In genomic region chr5:120404831-120405591, GRCm38 (mm10) we compare ENCODE assay signal across 36 mouse cellular contexts. TPM values are rescaled to one million over a fixed set of nuclear protein-coding genes. Genes with fewer than 3 reads are reported as not detected.
DNase-seq lines count a peak whose midpoint lies in the region; ATAC-seq and TF ChIP-seq lines count a peak whose summit lies in the region.
"Had no signal": no experiment of that assay in that cellular context is flagged by ENCODE, and none has a peak within 500 bp of the region (broad histone marks: within the 10 kb centered on the region; RNA-seq: fewer than 3 reads in every experiment).

No protein-coding gene starts in this region.

- peaks cover 8% of the 10 kb centered on the region in 2 experiments for H3K4me1 ChIP-seq in CH12.LX (ENCODE audit: control insufficient read depth in 1 of 2, insufficient read depth in 2 of 2)
- H3K4me1 ChIP-seq in forebrain, embryonic 13.5 days = peaks cover 15% of the 10 kb centered on the region
- no peaks in the 10 kb centered on the region for H3K4me1 ChIP-seq in thymus, adult 2 months (replicated peaks; ENCODE audit: control insufficient read depth, insufficient read depth, low read length)
- H3K4me1 ChIP-seq: heart, embryonic 15.5 days; liver, embryonic 15.5 days; lung, embryonic 15.5 days; megakaryocyte, embryonic 14.5 days had no signal

- H3K27me3 ChIP-seq in CH12.LX (replicated peaks) = peaks cover 83% of the 10 kb centered on the region
- H3K27me3 ChIP-seq in forebrain, embryonic 13.5 days = peaks cover 51% of the 10 kb centered on the region
- H3K27me3 ChIP-seq in thymus, adult 2 months (ENCODE audit: control insufficient read depth, insufficient read depth, low read length) = peaks cover 3% of the 10 kb centered on the region; the same call in 1 of the 2 replicates

- H3K9me3 ChIP-seq in CH12.LX (replicated peaks; ENCODE audit: low read length) = no peaks in the 10 kb centered on the region
- H3K9me3 ChIP-seq in forebrain, embryonic 13.5 days (replicated peaks) = no peaks in the 10 kb centered on the region
- H3K9me3 ChIP-seq: embryonic facial prominence, embryonic 10.5 days; embryonic facial prominence, embryonic 15.5 days; heart, embryonic 10.5 days; heart, embryonic 15.5 days; hindbrain, embryonic 12.5 days; limb, embryonic 12.5 days; liver, embryonic 15.5 days; lung, embryonic 15.5 days; megakaryocyte, embryonic 14.5 days; midbrain, embryonic 13.5 days; neural tube, embryonic 13.5 days had no signal

- no peak for DNase-seq in CH12.LX (ENCODE audit: extremely low read depth)
- peak; percentile 76 for DNase-seq in kidney, adult 9 months
- DNase-seq in kidney, postnatal 36 days = peak; percentile 69 to 70
- DNase-seq in heart, adult 9 months (ENCODE audit: low spot score in 2 of 2) = no peak
- no peak for DNase-seq in thymus, adult 2 months
- DNase-seq: adrenal gland, adult 2 months; adrenal gland, postnatal 36 days; B cell, adult 2 months; cerebellum, adult 2 months; cerebellum, postnatal 14 days; gastrocnemius, postnatal 14 days; right cerebral cortex, postnatal 14 days; thymus, adult 18-20 months; thymus, postnatal 36 days had no signal

- no peaks in the 10 kb centered on the region for H3K36me3 ChIP-seq in CH12.LX (replicated peaks in 1 of 2; ENCODE audit: control insufficient read depth in 1 of 2, insufficient read depth in 1 of 2, low read length in 1 of 2)
- H3K36me3 ChIP-seq in forebrain, embryonic 13.5 days (ENCODE audit: poor library complexity, severe bottlenecking) = no peaks in the 10 kb centered on the region
- no peaks in the 10 kb centered on the region for H3K36me3 ChIP-seq in thymus, adult 2 months (ENCODE audit: control insufficient read depth, insufficient read depth, low read length)
- H3K36me3 ChIP-seq: embryonic facial prominence, embryonic 10.5 days; embryonic facial prominence, embryonic 15.5 days; heart, embryonic 10.5 days; heart, embryonic 15.5 days; hindbrain, embryonic 12.5 days; limb, embryonic 12.5 days; liver, embryonic 15.5 days; lung, embryonic 15.5 days; midbrain, embryonic 13.5 days; neural tube, embryonic 13.5 days had no signal

- no peak overlapping the region for H3K9ac ChIP-seq in CH12.LX (ENCODE audit: insufficient read depth, low read depth)
- no peak overlapping the region for H3K9ac ChIP-seq in forebrain, embryonic 13.5 days
- H3K9ac ChIP-seq: embryonic facial prominence, embryonic 15.5 days; heart, embryonic 15.5 days; hindbrain, embryonic 12.5 days; limb, embryonic 12.5 days; liver, embryonic 15.5 days; lung, embryonic 15.5 days; midbrain, embryonic 13.5 days; neural tube, embryonic 13.5 days had no signal

- H3K27ac ChIP-seq in CH12.LX (ENCODE audit: insufficient read depth, low read depth) = no peak overlapping the region
- no peak overlapping the region for H3K27ac ChIP-seq in forebrain, embryonic 13.5 days
- no peak overlapping the region for H3K27ac ChIP-seq in thymus, adult 2 months (ENCODE audit: control insufficient read depth, insufficient read depth, low read length)
- H3K27ac ChIP-seq: embryonic facial prominence, embryonic 10.5 days; embryonic facial prominence, embryonic 15.5 days; heart, embryonic 10.5 days; heart, embryonic 15.5 days; hindbrain, embryonic 12.5 days; left cerebral cortex, adult 2 months; limb, embryonic 12.5 days; liver, embryonic 15.5 days; lung, embryonic 15.5 days; midbrain, embryonic 13.5 days; neural tube, embryonic 13.5 days; stomach, postnatal 0 days had no signal

- H3K4me3 ChIP-seq in CH12.LX (replicated peaks in 1 of 3; ENCODE audit: low read depth in 2 of 3, low read length in 2 of 3, poor library complexity in 1 of 3) = no peak overlapping the region
- H3K4me3 ChIP-seq in forebrain, embryonic 13.5 days = no peak overlapping the region
- no peak overlapping the region for H3K4me3 ChIP-seq in thymus, adult 2 months (ENCODE audit: control insufficient read depth, insufficient read depth, low read length)
- H3K4me3 ChIP-seq: embryonic facial prominence, embryonic 10.5 days; embryonic facial prominence, embryonic 15.5 days; heart, embryonic 10.5 days; heart, embryonic 15.5 days; hindbrain, embryonic 12.5 days; left cerebral cortex, adult 2 months; limb, embryonic 12.5 days; liver, embryonic 15.5 days; lung, embryonic 15.5 days; megakaryocyte, embryonic 14.5 days; midbrain, embryonic 13.5 days; neural tube, embryonic 13.5 days had no signal

- TF ChIP-seq CTCF in CH12.LX (conservative IDR thresholded peaks at IDR 0.05 in 1 of 2, IDR thresholded peaks at IDR 0.05 in 1 of 2; ENCODE audit: low read depth in 2 of 2, low read length in 2 of 2) = no peak
- TF ChIP-seq CTCF in thymus, adult 2 months (IDR thresholded peaks at IDR 0.05; ENCODE audit: borderline replicate concordance, control insufficient read depth, extremely low read depth, insufficient read depth, low read length, poor library complexity) = no peak

- no peak for TF ChIP-seq POLR2A in CH12.LX (IDR thresholded peaks at IDR 0.05; ENCODE audit: low read depth, low read length)
- TF ChIP-seq POLR2A in thymus, adult 2 months (IDR thresholded peaks at IDR 0.05; ENCODE audit: control insufficient read depth, extremely low read depth, insufficient read depth, low read length, poor library complexity) = no peak

- WGBS in forebrain, embryonic 13.5 days = 84% methylated on average over 12 of the region's 12 CpGs
- WGBS in thymus, adult 2 months = 83% methylated on average over 12 of the region's 12 CpGs

- no peak for TF ChIP-seq EP300 in CH12.LX (IDR thresholded peaks at IDR 0.05; ENCODE audit: low read length)

- H3K79me2 ChIP-seq in CH12.LX (replicated peaks; ENCODE audit: control insufficient read depth, extremely low read depth, insufficient read depth, poor library complexity, severe bottlenecking) = no peaks in the 10 kb centered on the region

- ATAC-seq in erythroid progenitor cell, adult 5-6 weeks (replicated peaks; ENCODE audit: low FRiP score, poor library complexity, severe bottlenecking) = peak; percentile 26; the same call in 1 of the 2 replicates
- no peak for ATAC-seq in forebrain, embryonic 13.5 days
- ATAC-seq: activated CD4-positive, CD25-positive, alpha-beta regulatory T cell, adult 4 months; forebrain, embryonic 14.5 days; midbrain, embryonic 13.5 days had no signal

- TF ChIP-seq RAD21 in CH12.LX (IDR thresholded peaks at IDR 0.05; ENCODE audit: low read depth, low read length) = no peak

- in situ Hi-C loops in CH12.LX (cut with MboI; ENCODE audit: low pct_ligation_motif_present, low pct_unique_long_range_greater_than_20kb, low sequenced_read_pairs) = loop anchor here (25.0 kb wide), 1 partner anchor 93 kb away; no protein-coding TSS in a partner anchor

- no peak overlapping the region for H3K4me2 ChIP-seq in CH12.LX (ENCODE audit: insufficient read depth, low read depth, poor library complexity, severe bottlenecking)
- no peak overlapping the region for H3K4me2 ChIP-seq in forebrain, embryonic 13.5 days
- H3K4me2 ChIP-seq: embryonic facial prominence, embryonic 15.5 days; heart, embryonic 15.5 days; hindbrain, embryonic 12.5 days; limb, embryonic 12.5 days; liver, embryonic 15.5 days; lung, embryonic 15.5 days; midbrain, embryonic 13.5 days; neural tube, embryonic 13.5 days had no signal

- dilution Hi-C loops in CH12.LX (cut with MboI; ENCODE audit: extremely low pct_ligation_motif_present, extremely low pct_unique_long_range_greater_than_20kb, low sequenced_read_pairs) = no loop called here

TF ChIP-seq in CH12.LX, 34 proteins besides CTCF, POLR2A, EP300 and RAD21:
- TF ChIP-seq NELFE (IDR thresholded peaks at IDR 0.05; ENCODE audit: low read depth, low read length) = no peak
- TF ChIP-seq ETS1 (conservative IDR thresholded peaks at IDR 0.05; ENCODE audit: low read depth, low read length) = peak; percentile 31; the same call in 1 of the 2 replicates

RNA-seq across cellular contexts. Expression of gene Lhx5, which starts 26.5 kb away (rescaled TPM):
- total RNA-seq in CH12.LX (2012; rRNA removed) = not detected in 2 replicates
- total RNA-seq in CH12.LX (2014; rRNA removed) = not detected in 2 replicates
- polyA plus RNA-seq in CH12.LX (2012; ENCODE audit: insufficient read length, low read depth) = not detected in 2 replicates
- total RNA-seq in erythroid progenitor cell, adult 5-6 weeks (2015; ENCODE audit: low replicate concordance) = not detected in 2 replicates
- total RNA-seq in erythroid progenitor cell, adult 5-6 weeks (2017; ENCODE audit: low replicate concordance) = not detected in 2 replicates
- polyA plus RNA-seq in forebrain, embryonic 13.5 days (2015; fragmentation: Nextera tagmentation; extraction: Ambion mirVana) = 9.6 and 16.0 TPM in 2 replicates
- 0.03 and 0.23 TPM in 2 replicates for polyA plus RNA-seq in thymus, adult 2 months (2012; rRNA removed)
- total RNA-seq: adrenal gland, adult 2 months; adrenal gland, postnatal 36 days; gastrocnemius, postnatal 14 days; granulocyte monocyte progenitor cell, adult 5-6 weeks; heart, postnatal 25 days; layer of hippocampus, adult 18-20 months; left cerebral cortex, adult 2 months; liver, adult 2 months had no signal
- polyA plus RNA-seq: activated CD4-positive, CD25-positive, alpha-beta regulatory T cell, adult 4 months; adrenal gland, adult 2 months; heart, embryonic 15.5 days; limb, embryonic 12.5 days; liver, adult 2 months; liver, embryonic 15.5 days; spleen, adult 2 months had no signal

Comparison
In these comparisons a context has a peak if more than half of its experiments do, and no peak if none do; other contexts are left out.
1. DNase-seq: peak in kidney, adult 9 months (single experiment) and kidney, postnatal 36 days (2 of 2); none in CH12.LX (single experiment), heart, adult 9 months (0 of 2) and thymus, adult 2 months (single experiment).